Mouse (Mus musculus): ENCODE measurements at regions not wholly inside any gene's neighbourhood (a gene's known extent, or its start where the extent isn't known, plus 50 kb on each side); places are given as distances from the start of the nearest gene placed in this dataset.

DNA sequence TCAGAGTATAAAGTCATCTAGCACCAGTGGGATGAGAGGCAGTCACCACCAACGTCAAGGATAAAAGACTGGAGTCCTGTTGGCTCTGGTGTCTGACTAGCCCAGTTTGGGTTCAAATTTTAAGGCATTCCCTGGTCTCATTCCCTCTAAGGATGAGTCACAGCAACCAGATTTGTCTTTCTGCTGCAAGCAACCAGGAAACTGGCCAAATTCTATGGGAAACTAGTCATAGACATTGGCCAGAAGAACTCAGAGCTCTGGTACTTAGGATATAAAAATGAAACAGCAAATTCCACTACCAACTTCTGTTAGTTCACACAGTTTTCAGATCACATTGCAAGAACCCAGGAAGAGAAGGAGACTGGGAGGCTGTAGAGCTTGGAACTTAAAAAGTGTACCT lies 126.2 kb downstream of the Cdca7 start:
- no peak for ATAC-seq (ENCODE audit: extremely low read depth, insufficient number of reproducible peaks, low FRiP score, poor library complexity, severe bottlenecking)

DNA sequence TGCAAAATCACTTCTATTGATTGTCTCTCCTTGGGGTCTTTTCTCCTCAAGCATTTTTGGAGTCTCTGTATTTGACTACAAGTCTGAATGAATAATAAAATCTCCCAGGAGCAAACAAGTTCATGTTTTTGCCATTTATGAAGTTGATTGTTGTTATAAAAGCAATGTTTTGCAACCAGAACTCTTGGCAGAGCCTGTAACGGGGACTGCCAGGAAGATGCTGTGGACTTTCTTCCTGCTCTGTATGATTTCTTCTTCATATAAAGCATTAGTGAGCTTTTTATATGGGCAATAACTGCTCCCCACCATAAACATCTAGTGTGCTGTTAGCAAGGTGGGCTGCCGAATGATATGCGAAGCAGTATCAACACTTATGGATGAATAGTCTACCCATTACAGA lies 136.3 kb downstream of the Cdca7 start:
- ATAC-seq (ENCODE audit: extremely low read depth, insufficient number of reproducible peaks, low FRiP score, poor library complexity, severe bottlenecking): no peak

DNA sequence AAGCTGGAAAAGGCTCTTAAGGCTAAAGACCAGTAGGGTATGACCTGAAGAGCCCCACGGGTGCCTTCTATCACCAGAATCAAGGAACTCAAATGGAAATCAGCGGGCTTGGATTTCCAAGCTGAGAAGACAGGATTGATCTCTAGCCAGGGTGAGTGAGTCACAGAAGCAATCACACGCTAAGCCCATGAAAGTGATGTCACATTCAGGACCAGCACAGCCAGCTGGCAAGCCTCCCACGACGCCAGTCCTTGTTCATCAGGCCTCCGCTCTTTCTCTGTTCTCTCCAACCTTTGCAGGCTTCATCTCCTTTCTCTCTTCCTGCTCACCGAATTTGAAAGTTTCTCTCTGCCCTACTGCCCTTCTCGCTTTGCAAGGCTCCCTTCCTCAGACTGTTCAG lies 138.3 kb downstream of the Cdca7 start:
- ATAC-seq (ENCODE audit: extremely low read depth, insufficient number of reproducible peaks, low FRiP score, poor library complexity, severe bottlenecking): no peak

DNA sequence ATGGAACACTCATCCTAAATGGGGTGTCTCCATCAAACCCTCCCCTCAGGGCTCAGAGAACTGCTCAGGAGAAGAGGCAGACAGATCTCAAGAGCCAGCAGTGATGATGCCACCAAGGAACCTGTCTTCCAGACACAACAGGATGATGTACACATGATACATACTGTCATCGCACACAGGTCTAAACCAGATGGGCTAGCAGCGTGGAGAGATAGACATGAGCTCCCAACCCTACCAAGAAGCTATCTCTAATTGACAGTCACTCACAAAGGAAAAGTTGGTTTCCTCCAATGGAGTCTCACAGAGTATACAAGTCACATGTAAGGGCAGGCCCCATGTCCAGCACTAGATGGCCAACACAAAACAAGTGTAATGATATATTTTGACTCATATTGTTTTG lies 139.9 kb downstream of the Cdca7 start:
- no peak for ATAC-seq (ENCODE audit: extremely low read depth, insufficient number of reproducible peaks, low FRiP score, poor library complexity, severe bottlenecking)

DNA sequence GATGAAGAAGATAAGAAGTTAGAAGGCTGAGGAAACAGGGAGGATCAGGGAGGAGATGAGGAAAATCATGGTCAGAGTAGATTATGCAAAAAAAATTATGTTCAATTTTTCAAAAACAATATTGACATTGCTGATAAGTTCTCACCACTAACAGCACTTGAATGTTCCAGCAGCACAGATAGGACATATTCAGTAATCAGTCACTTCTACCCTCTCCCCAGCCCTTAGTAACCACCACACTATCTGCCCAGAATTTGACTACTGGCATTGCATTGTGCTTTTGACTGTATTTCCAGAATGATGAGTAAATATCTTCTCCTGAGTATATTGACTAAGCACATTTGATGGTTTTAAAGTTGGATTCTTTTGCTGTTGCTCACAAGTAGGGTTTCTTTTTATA lies 140.5 kb downstream of the Cdca7 start:
- ATAC-seq (ENCODE audit: extremely low read depth, insufficient number of reproducible peaks, low FRiP score, poor library complexity, severe bottlenecking): no peak

DNA sequence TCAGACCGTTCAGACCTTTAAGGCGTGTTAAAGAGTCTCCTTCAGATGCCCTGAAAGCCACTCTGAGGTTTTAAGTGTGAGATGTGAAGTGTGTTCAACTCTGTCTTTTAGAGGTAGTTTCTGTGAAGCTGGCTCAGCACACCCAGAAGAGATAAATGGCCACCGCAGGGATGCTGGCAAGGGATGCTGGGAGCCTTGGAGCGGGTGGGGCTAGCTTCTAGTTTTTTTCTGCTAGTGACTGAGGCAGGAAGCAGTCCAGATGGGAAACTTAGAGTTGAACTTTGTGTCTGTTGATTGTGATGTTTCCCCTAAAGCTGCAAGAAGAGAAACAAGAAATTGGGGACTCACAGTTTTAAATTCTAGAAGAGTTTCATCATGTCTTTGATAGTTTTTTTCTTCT lies 143.5 kb downstream of the Cdca7 start:
- no peak for ATAC-seq (ENCODE audit: extremely low read depth, insufficient number of reproducible peaks, low FRiP score, poor library complexity, severe bottlenecking)

DNA sequence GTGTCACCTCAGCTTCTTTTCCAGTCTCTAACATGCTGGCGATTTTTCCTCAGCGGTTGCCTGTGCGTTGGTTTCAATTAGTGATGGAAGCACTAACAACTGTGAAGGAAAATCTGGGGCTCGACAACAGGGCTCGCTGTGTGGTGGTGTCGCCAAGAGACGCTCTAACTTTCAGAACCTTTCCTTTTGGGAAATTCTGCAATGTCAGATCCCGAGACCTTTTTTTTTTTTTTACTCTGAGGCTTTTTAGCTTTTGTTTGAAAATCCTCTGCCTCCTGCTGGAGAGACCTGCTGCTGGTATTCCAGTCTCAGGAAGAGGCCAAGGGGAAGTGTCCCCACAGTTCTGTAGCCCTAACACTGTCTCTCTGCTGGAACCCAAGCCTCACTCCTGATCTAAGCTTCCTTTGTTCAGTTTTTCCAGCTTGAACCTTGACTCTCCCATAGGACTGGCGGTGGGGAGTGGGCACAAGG lies 144.3 kb downstream of the Cdca7 start:
- ATAC-seq (ENCODE audit: extremely low read depth, insufficient number of reproducible peaks, low FRiP score, poor library complexity, severe bottlenecking): no peak

DNA sequence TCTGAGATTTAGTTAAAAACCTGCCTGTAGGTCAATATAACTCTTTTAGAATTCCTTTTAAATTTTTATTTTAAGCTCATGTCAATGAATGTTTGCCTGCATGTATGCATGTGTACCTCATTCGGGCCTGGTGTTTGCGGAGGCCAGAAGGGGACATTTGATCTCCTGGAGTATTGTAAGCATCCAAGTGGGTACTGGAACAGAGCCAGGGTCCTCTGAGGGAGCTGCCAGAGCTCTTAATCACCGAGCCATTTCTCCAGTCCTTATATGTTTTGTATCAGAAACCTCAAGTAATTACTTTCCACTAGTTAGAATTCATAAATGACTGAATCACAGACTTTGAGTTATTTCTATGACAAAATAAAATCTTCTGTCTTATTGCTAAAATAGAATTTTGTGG lies 152.0 kb downstream of the Cdca7 start:
- ATAC-seq (ENCODE audit: extremely low read depth, insufficient number of reproducible peaks, low FRiP score, poor library complexity, severe bottlenecking): no peak

DNA sequence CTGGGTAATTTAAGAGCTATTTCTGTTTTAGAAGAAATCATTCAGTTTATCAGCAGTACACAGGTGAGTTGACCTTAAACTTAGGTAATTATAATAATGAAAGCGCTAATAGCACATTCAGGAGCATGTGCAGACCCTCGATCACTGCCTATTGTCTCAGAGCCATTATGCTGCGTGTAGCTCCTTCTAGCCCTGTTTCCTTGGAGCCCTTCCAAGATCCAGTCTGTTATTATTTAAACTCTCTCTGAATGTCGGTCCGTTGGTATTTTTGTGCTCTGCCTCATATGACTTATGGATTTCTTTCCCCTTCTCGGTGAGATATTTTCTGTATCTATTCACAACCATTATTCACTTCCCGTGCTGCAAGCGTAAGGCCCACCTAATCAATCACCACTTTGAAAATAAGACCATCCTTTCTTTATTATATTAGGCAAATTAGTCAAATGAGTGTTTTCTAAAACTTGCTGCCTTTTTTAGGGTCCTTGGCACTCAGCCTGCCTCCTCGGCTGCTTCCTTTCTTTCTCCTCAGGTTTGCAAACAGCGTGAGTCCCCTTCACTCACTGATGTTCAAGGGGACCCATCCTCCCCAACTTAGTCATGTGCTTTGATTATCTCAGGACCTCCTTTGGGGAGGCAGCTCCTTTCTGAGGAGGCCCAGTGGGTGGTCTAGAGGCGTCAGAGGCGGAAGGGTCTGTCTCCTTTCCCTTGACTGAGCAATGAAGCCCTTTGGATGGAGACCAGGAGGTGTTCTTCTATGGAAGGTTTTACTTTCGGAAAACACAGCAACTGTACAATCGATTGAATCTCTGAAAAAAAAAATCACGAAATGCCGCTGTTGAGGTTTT lies 152.9 kb downstream of the Cdca7 start:
- ATAC-seq (ENCODE audit: extremely low read depth, insufficient number of reproducible peaks, low FRiP score, poor library complexity, severe bottlenecking): no peak

DNA sequence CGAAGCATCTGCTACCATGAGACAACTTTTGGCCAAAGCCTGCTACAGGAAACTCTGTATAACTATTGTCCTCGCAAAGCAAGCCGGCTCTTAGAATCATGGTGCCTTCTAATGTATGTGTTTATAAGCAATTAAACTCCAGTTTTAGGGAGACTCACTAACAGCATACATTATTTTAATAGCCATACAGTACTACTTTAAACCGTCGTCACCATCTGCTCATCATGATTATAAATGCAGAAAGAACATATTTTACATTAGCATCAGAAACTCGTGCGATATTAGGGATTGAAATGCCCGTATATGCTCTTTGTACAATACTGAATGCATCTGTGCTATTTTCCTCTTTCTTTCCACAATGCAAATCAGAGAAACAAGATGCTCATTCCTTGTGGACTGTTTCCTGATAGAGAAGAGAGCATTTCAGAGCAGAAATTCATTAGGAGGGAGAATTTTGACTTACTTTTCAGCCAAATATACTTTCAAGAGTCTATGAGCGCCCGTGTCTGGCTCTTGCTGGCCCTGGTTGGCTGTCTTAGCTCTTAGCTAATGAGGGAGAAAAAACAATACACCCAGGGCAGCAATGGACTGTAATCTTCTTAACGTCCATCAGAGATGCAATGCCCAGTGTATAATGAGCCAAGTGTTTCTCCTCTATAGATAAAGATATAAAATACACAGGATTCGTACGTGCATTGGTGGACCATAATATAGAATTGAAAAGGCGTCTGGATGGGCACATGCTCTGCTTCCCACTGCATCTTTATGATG lies 153.9 kb downstream of the Cdca7 start:
- ATAC-seq (ENCODE audit: extremely low read depth, insufficient number of reproducible peaks, low FRiP score, poor library complexity, severe bottlenecking): no peak

DNA sequence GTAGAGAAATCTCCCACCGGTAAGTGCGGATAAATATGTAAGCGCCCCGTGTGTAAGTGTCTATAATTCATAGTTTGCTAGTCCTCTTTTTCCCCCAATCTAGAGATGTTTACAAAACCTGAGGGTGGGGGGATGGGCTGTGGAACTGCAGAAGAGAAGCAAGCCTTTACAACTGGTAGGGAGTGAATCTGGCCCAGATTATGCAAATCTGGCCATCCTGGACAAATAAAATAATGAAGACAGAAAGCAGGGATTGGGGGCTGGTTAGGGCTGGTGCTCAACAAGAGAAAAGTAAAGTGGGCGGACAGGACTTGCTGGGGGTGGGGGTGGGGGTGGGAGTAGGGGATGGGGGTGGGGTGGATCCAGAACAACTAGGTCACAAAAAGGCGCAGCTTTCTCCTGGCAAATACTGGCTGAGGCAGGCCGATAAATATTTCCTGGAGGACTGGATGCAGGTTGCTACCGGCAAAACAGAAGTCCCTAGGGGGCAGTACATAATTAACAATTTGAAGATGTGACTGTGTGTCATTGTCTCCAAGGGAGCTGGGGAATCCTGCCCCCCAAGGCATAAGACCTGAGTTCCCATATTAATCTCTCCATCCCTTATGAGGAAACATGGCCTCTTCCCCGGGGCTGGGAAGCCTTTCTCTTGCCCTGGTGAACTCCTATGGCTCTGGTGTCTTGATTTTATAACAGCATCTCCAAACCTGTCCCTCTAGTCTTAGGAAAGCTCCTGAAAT lies 162.1 kb downstream of the Cdca7 start:
- no peak for ATAC-seq (ENCODE audit: extremely low read depth, insufficient number of reproducible peaks, low FRiP score, poor library complexity, severe bottlenecking)

DNA sequence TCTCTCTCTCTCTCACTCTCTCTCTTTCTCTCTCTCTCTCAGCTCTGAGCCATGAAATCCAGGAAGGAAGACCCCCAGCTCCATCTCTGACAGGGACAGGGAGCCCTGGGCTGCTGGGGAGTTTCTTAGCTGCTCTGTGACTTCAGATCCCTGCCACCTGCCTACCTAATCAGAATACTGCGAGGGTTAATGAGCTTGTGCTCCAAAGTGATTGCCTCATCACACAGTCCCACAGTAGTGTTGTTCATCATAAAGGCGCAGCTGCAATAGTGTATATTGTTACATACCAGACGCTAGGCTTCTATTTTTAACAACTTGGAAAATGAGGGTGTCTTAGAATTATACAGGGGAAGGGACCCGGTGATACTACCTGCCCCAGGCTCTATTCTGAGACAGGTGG lies 163.1 kb downstream of the Cdca7 start:
- no peak for ATAC-seq (ENCODE audit: extremely low read depth, insufficient number of reproducible peaks, low FRiP score, poor library complexity, severe bottlenecking)

DNA sequence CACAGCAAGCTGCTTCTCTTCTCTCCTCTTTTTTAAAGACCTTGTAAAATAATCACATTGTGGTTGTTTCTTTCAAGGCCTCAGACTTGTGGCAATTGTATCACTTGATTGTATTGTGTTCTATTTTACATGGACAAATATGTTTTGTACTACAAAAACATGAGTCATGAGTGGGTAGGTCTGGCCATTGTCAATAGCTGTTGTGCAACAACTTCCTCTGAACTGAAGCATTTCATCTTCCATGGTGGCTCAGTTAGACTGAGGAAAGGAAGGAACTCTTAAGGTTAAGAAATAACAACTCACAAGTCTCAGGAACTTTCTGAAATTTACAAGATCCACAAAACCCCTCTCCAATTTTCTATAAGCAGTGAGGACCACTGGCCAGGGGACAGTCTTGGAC lies 165.3 kb downstream of the Cdca7 start:
- ATAC-seq (ENCODE audit: extremely low read depth, insufficient number of reproducible peaks, low FRiP score, poor library complexity, severe bottlenecking): no peak

DNA sequence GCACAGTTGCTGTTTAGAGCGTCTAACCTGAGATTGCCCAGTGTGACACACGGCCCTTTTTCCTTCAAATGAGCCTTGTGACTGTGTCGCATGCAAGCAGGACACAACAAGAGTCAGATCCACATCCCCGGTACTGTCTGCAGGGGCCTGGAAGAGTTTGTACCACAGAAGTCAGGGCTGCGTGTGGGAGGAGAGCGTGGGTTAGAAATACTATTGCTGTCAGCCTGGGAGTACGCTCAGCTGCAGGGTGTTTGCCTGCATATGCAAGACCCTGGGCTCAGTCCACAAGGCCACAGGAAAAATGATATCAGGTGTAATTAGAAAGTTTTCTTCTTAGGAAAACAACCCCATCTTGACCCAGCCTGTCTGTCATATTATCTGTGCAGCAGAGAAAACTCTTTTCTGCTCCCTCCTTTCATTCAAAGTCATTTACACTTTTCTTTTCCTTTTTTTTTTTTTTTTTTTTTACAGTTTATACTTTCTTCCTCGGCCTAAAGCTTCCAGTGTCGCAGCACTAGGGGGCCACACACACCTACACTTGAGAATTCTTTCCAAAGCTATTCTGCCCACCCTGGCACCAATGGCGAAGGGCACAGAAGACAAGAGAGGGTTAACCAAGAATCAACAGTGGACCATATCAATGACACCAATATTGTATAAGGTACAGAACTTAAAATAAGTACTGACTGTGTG lies 168.3 kb downstream of the Cdca7 start:
- ATAC-seq (ENCODE audit: extremely low read depth, insufficient number of reproducible peaks, low FRiP score, poor library complexity, severe bottlenecking): no peak

DNA sequence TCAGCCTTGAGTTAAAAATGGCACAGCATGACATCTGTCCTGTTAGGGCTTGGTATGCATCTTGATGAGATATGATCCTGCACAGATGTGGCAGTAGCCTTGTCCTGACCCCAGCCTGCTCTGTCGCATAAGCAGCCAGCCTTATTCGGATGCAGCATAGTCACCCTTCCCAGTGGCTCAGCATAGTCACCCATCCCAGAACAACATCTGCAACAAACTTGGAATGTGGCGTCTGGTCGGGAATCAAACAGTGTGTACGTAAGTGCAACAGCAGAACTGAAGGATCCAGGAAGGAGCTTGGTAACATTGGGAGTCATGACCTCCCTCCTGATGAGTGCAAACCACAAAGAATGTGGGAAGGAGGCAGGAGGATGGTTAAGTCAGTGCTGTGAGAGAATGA lies 171.7 kb downstream of the Cdca7 start:
- no peak for ATAC-seq (ENCODE audit: extremely low read depth, insufficient number of reproducible peaks, low FRiP score, poor library complexity, severe bottlenecking)

DNA sequence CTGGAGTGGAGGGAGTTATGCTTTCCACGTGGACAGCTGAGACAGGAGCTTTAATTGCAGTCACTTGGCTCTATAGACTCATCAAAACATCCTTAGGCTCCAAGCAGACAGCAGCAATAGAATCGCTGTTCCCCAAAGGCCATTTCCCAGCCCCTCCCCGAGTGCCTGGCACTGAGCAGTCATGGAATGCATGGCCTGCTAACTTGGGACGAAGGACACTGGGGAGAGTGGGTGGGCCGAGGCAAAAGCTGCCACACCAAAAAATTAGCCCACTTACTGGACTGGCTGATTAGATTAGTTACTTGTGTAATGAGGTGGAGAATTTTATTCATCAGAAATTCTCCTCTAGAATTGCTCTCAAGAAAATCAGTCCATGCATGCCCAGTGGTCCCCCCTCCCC lies 172.3 kb downstream of the Cdca7 start:
- no peak for ATAC-seq (ENCODE audit: extremely low read depth, insufficient number of reproducible peaks, low FRiP score, poor library complexity, severe bottlenecking)

DNA sequence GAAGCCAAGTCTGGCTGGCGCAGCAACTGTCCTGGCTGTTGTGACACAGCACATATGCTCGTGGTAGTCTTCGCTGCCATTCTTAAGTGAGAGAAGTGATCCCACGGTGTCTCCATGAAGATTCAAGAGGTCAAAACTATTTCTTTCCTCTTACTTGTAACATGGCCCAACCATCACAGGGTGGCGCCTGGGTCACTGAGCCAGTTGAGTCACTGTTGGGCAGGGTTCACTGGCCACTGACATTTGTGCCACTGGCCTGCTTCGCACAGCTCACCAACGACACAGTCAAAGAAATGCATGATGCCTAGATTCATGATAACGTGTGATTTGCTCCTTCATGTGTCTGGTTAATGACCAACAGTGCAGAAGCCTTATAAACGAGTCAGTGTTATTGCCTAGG lies 179.9 kb downstream of the Cdca7 start:
- no peak for ATAC-seq (ENCODE audit: extremely low read depth, insufficient number of reproducible peaks, low FRiP score, poor library complexity, severe bottlenecking)

DNA sequence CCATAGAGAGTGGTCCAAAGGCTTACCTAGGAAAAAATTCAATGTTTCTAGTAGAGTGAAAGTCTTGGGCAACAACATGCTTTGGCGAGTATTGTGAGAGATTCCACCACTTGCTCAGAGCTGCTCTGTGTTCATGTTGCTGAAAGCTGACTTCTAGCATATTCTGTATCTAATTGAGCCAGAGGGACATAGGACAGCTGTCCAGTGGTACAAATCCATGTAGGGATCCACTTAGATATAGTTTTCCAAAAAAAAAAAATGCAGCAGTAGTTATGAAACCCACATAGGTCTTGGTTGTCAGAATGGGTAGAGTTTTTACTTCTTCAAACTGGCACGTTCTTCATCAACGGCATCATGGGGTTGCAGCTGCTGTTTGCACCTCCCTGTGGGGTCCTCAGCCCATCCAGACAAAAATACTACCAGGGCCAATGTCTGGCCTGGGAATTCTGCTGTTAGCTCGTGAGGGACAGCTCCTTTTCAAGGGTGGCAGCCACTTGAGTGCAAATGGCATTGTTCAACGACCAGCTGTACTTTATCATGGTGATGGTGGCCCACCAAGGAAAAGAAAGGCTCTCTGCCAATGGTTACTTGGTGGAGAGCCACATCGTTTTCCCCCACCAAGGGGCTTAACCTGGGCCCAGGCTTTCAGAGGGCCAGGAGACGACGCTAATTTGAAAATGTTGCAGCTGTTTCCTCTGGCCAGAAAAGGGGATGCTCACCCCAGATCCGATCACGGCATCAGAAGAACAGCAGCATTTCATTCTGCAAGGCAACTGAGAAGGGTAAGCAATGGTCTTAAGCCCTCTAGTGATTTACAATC lies 181.4 kb downstream of the Cdca7 start:
- no peak for ATAC-seq (ENCODE audit: extremely low read depth, insufficient number of reproducible peaks, low FRiP score, poor library complexity, severe bottlenecking)
